Mouse (Mus musculus): ENCODE measurements around the gene Gatb.

Gatb gene

GRCm38 (mm10) chr3:85599526-85599925, 25.6 kb downstream of the Gatb start:
- DNase-seq = no peak

DNA sequence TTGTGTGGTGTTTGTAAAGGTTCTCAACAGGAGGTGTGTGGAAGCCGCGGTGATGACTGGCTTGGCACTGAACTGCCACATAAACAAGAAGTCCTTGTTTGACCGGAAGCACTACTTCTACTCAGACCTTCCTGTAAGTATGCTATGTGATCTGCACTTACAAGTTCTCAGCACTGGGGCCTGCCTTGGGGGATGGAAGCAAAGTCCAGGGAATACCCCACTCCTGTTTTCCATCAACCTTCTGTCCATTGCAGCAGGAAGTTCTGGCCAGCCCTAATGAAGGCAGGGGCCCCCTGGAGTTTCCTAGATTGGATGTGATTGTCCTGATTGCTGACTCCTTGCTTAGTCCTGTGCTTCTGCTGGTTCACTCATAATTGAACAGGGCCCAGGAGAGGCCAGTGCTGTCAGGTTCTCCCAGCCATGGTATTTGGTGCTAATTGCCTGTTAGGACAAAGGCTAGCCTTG, 28.0 kb downstream of the Gatb start:
- no peak for DNase-seq

GRCm38 (mm10) chr3:85603811-85604210, 29.9 kb downstream of the Gatb start:
- DNase-seq = no peak

DNA sequence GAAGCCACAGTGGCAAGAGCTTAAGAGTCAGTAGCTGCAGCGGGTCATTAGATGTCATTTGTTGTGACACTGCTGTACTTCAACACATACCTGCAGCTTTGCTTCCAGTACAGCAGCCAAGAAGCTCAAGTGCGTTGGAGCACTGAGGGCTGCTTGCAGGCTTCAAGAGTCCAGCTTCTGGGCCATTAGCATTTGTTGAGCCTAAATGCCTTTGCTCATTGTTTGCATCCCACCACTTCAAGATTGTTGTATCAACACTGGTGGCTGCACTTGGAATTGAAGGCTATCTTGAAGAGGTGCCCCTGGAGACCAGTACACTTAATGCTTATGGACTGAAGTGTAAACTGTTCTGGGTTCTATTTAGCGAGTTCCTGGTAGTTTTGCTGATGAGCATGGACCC, 33.0 kb downstream of the Gatb start:
- DNase-seq = no peak

- no peak for DNase-seq
Observed at GRCm38 (mm10) chr3:85607753-85608152, 33.8 kb downstream of the Gatb start.

- DNase-seq = no peak
Observed at GRCm38 (mm10) chr3:85616389-85616788, 42.5 kb downstream of the Gatb start.

DNA sequence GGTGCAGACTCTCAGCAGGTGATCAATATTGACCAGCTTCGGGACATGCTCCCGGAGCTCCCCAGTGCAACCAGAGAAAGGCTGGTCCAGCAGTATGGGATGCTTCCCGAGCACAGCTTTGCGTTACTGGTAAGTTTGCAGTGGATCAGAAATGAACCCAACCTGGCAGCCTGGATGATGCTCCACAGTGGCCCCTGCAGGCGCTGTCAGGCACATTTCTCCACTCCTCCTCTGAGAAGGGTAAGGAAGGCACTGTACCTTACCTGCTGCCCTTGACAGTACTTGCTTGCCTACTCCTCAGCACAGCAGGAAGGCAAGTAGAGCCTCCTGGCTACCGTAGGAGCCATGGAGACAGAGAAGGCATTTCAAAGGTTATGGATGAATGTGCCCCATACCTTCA, 45.0 kb downstream of the Gatb start:
- no peak for DNase-seq

- DNase-seq = no peak
Observed at GRCm38 (mm10) chr3:85619345-85619744, 45.4 kb downstream of the Gatb start.

DNA sequence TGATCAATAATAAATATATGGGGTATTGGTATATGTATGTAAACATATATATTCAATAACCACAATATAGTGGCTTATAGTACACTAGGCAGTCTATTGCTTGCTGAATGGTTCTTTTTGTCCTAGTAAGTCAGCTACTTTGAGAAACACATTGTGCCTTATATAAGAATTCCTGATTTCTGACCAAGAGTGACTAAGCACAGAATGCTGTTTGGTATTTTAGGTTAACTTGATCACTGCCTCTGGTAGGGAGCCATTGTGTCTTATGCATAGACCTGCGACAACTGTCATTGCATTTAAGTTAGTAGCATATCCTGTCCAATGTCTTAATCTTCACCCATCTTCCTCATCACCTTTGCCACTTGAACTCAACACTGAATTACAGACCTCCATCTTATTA, 45.8 kb downstream of the Gatb start:
- no peak for DNase-seq

DNA sequence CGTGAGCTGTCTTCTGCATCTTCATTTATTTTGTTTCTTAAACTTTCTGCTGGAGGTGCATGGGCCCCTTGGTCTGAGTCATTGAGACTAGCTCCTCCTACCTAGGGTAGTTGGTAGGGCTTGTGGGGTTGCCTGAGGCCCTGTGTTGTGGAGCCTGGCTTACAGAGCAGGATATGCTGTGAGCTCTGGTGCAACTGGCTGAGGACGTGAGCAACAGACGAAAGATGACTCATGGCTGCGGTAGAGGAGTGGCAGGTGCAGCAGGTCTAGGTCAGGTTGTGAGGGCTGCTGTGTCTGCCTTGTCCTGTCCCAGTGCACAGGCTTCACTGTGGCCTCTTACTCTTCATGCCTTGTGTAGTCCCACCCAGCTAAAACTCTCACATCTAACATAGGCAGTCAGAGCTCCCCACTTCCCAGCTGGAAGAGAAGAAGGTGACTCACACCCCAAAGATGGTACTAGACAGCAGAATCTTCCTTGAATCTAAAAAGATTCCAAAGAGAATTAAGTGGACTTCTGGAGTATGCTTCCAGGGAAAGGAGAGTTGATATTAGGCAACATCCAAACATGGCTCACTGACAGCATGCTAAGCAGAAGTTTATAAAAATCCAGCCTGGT, 56.1 kb downstream of the Gatb start:
- no peak for DNase-seq

GRCm38 (mm10) chr3:85633733-85634132, 59.8 kb downstream of the Gatb start:
- DNase-seq = no peak

GRCm38 (mm10) chr3:85634389-85635125, 60.6 kb downstream of the Gatb start:
- no peak for DNase-seq

GRCm38 (mm10) chr3:85635126-85635419, 61.2 kb downstream of the Gatb start:
- DNase-seq = no peak

GRCm38 (mm10) chr3:85635591-85635990, 61.7 kb downstream of the Gatb start:
- no peak for DNase-seq

DNA sequence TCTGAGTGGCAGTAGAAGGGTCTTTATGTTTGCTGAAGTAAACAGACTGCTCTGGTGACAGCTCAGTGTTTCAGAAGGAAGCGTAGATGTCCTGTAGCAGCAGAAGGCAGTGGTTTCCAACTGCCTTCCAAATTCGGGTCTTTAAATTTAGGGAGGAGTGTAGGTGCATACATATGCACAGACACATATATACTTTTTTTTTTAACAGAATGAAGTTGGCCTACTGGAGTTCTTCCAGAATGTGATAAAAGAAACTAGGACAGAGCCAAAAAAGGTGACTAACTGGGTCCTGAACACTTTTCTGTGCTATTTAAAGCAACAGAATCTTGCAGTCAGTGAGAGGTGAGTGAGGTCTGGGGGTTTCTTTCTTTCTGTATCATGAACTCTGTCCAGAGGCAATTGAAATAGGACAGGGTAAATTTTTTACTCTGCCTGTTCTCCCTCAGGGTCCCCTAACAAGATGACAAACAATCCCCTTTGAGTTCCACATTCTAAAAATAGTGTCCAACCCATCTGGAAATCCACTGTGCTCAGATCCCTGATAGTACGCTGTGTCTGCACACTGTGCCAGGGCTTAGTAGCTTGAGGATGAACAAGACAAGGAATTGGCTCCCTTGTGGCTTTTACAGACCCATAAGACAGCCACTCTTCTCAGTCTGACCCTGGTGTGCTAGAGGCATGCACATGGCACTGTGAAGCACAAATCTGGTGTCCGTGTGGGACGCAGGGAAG, 63.0 kb downstream of the Gatb start:
- DNase-seq = no peak

GRCm38 (mm10) chr3:85641751-85642150, 67.8 kb downstream of the Gatb start:
- DNase-seq = no peak

DNA sequence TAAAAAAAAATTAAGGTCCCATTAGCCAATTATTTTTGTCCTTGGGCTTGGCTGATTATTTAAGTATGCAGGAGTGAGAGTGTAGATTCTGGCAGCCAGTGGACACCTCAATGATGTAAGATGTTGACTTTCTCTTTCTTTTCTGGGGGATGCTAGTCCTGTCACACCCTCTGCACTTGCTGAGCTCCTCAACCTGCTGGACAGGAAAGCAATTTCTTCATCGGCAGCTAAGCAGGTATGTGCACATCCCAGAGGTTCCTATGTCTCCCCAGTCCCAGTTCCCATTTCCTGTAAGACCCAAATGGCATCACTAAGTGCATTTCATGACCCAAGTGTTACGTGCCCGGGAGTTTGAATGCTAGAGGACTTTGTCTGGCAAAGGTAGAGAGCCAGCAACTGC, 70.9 kb downstream of the Gatb start:
- DNase-seq = no peak

DNA sequence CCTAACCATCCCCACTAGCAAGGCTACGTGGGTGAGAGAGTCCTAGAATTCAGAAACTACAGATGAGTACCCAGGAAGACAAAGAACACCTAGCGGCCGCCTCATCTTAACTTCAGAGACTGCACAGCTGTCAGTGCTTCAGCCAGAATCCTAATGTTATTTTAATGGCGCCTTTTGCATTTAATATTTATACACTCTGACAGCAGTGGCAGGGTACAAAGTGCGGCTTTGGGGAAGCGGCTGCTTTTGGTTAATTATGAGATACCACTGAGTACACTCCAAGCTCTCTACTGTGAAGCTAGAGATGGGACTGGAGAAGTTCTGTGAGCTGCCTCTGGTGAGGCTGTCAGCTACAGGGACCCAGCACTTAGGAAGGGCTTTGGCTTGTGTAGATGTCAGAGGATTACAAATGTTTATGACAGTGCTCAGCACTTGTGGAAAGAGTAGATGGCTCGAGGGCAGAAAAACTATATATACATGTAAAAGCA, 71.6 kb downstream of the Gatb start:
- peak; percentile 31 for DNase-seq

DNA sequence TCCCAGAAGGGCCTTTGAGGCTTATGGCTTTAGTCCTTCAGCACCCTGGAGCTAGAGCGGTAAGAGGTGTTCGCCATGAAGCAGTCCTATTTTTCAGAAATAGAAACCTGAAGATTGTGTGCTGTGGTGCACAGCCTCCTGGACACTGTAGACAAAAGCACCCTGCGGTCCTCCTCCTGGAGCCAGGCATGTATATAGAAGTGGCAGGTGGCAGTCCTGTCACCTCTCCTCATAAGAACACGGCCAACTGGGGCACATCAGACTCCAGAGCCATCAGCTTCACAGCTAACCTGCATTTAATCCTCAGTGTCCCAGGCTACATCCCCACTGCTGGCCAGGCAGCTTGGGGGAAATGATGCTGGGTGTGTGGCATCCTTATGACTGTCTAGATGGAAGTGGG, 75.3 kb downstream of the Gatb start:
- no peak for DNase-seq

- no peak for DNase-seq
Observed at GRCm38 (mm10) chr3:85652727-85653665, 79.1 kb downstream of the Gatb start.

- DNase-seq = no peak
Observed at GRCm38 (mm10) chr3:85655538-85655937, 81.6 kb downstream of the Gatb start.

DNA sequence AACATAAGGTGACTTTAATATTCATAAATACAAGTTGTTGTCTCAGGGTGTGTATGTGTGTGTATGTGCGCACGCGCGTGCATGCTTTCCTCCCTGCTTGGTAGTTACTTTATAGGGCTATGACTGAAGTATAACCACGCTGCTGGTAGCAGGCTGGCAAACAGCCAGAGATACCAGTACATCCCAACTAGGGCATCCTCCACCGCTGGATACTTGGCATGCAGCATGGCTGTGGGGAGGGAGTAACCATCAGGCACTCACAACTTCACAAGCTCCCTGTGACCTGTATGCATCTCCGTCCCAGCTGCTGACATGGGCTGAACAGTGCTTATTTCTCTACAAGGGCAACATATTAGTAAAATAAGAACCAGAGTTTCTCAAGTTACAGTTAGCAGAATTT, 85.8 kb downstream of the Gatb start:
- DNase-seq = no peak

Measured in kidney, adult 9 months (tissue).